Mouse (Mus musculus): ENCODE measurements at regions not wholly inside any gene's neighbourhood (a gene's known extent, or its start where the extent isn't known, plus 50 kb on each side); places are given as distances from the start of the nearest gene placed in this dataset.

DNA sequence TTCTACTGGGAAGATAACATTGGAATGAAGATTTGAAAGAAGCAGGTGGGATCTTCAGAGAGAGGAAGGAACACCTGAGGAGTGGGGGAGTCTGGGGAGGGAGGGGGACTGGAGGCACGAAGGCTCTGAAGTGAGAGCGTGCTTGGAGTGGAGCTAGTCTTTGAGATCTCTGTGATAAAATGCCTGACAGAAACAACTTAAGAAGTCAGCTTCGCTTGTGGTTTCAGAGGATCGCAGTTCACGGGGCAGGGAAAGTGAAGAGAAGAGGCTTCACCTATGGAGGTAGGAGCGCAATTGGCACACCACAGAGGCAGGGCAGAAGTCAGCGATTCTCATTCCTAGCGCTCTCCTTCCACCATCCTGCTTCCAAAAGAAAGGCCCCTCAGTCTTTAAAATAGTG is 90.4 kb upstream of the Eomes start:
- 27% methylated on average over 8 of the region's 8 CpGs for WGBS (ENCODE audit: insufficient replicate concordance)
- Histone ChIP-seq H3K27ac (replicated peaks) (no peak overlapping the region), H3K4me1 (replicated peaks) (no peaks in the 10 kb centered on the region)

DNA sequence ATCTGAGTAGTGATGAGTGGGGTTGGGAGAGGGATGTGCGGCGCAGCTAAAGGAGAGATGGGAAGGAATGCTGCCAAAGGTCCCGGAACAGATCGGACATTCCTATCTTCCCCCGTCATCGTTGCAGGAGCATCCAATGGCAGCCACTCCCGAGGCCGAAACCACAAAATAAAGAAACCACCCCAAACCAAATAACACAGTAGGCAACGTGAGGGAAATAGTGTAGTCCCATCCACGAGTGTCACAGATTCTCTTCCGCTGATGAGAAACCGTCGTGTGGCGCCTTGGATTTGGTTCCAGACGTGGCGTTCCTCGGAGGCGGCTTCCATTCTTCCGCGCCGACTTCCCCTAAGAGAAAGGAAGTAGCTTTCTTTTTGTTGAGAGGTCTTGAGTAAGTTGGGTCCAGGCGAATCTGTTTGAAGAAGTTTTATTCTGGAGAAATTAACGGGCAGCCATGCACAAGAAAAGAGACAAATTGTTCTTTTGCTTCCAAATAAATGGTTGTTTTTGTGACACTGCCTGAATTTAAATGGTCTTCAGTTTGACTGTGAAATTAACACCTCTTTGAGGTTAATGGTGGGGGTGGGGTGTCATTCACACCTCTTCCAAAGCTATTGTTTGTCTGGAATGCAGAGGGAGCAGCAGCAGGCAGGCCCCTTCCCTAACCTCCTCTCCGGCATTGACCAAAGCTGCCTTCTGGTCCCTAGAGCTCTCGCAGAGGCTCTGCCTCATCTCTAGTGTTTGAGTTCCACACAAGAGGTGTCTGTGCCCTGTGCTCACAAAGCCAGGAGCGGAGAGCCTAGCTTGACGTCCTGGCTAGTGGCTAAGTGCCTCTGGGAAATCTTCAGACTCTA is 88.3 kb upstream of the Eomes start:
- 10% methylated on average over 27 of the region's 27 CpGs for WGBS (ENCODE audit: insufficient replicate concordance)
- Histone ChIP-seq H3K4me3 (replicated peaks) (peak overlapping the region; percentile 20), H3K36me3 (replicated peaks) (no peaks in the 10 kb centered on the region), H3K4me1 (replicated peaks) (no peaks in the 10 kb centered on the region), H3K27me3 (peaks cover 32% of the 10 kb centered on the region), H3K4me2 (peak overlapping the region; percentile 33), H3K27ac (replicated peaks) (no peak overlapping the region), H3K9ac (no peak overlapping the region), H3K9me3 (replicated peaks) (no peaks in the 10 kb centered on the region)
- ATAC-seq (ENCODE audit: insufficient read depth) = no peak

More for the DNA sequence above, 90.4 kb upstream of the Eomes start:
- Histone ChIP-seq H3K9me3 (replicated peaks) (no peaks in the 10 kb centered on the region), H3K4me2 (no peak overlapping the region), H3K27me3 (peaks cover 32% of the 10 kb centered on the region), H3K4me3 (replicated peaks) (no peak overlapping the region), H3K36me3 (replicated peaks) (no peaks in the 10 kb centered on the region), H3K9ac (no peak overlapping the region)
- no peak for ATAC-seq (ENCODE audit: insufficient read depth)

DNA sequence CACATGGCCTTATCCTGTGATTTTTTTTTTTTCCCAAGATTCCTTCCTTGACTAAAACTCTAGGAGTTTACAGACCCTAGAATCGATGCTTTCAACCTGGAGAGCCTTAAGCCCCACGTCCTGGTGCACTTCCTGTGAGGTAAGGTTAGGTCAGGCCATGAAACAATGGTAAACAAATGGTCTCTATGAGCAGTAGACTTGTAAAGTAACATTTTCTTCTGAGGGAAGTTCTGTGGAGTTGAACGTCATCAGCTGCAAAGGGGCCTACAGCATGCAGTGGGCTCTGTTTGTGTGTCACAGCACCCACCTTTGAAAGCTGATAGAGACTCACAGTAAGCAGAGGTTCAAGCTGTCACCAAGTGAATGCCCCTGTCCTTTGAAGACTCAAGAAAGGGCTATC is 87.3 kb upstream of the Eomes start:
- no peaks in the 10 kb centered on the region for H3K4me1 ChIP-seq (replicated peaks)
- H3K27me3 ChIP-seq = peaks cover 32% of the 10 kb centered on the region
- H3K4me2 ChIP-seq = no peak overlapping the region
- H3K4me3 ChIP-seq (replicated peaks) = no peak overlapping the region
- no peak for ATAC-seq (ENCODE audit: insufficient read depth)
- no peaks in the 10 kb centered on the region for H3K36me3 ChIP-seq (replicated peaks)
- H3K9me3 ChIP-seq (replicated peaks) = no peaks in the 10 kb centered on the region
- 51% methylated on average over 3 of the region's 3 CpGs for WGBS (ENCODE audit: insufficient replicate concordance)
- no peak overlapping the region for H3K9ac ChIP-seq
- no peak overlapping the region for H3K27ac ChIP-seq (replicated peaks)

DNA sequence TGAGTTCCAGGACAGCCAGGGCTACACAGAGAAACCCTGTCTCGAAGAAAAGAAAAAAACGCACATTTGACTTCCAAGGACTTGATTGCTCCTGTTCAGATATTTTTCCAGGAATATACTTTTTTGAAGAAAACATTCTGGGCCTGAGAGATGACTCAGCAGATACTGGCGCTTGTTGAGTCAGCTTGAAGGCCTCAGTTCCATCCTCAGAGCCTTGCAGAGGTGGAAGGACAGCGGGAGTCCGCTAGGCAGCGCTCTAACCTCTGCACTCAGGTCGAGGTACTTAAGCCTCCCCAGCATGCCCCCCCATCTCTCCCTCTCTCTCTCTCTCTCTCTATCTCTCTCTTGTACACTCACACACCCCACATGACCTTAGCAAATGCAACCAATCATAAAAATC is 86.3 kb upstream of the Eomes start:
- WGBS (ENCODE audit: insufficient replicate concordance) = 60% methylated on average over 7 of the region's 7 CpGs
- H3K9ac ChIP-seq = no peak overlapping the region

DNA sequence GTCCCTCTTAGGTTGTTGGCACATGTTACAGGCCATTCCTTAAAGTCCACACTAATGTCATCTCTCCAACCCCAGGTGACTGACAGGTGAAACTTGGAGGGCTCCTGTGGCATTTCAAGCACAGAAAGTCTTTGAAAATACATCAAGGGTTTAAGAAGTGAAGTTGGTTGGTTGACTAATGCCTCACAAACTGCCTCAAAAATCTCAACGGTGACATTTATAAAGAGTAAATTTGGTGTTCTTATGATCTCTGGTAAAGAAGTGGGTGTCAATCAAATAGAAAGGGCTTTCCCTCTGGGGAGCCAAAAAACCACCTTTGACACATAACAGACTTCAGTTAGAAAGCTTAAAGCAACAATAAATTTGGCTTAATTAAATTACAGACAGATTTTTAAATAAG is 85.2 kb upstream of the Eomes start:
- no peak for ATAC-seq (ENCODE audit: insufficient read depth)
- Histone ChIP-seq H3K9me3 (replicated peaks) (no peaks in the 10 kb centered on the region), H3K27ac (replicated peaks) (no peak overlapping the region), H3K4me1 (replicated peaks) (no peaks in the 10 kb centered on the region), H3K27me3 (peaks cover 28% of the 10 kb centered on the region), H3K9ac (no peak overlapping the region), H3K36me3 (replicated peaks) (no peaks in the 10 kb centered on the region), H3K4me2 (no peak overlapping the region), H3K4me3 (replicated peaks) (no peak overlapping the region)
- WGBS (ENCODE audit: insufficient replicate concordance) = 63% methylated on average over 1 of the region's 1 CpGs

More for the DNA sequence above, 86.3 kb upstream of the Eomes start:
- ATAC-seq (ENCODE audit: insufficient read depth) = no peak
- Histone ChIP-seq H3K27ac (replicated peaks) (no peak overlapping the region), H3K36me3 (replicated peaks) (no peaks in the 10 kb centered on the region), H3K9me3 (replicated peaks) (no peaks in the 10 kb centered on the region), H3K4me2 (no peak overlapping the region), H3K4me1 (replicated peaks) (no peaks in the 10 kb centered on the region), H3K27me3 (peaks cover 32% of the 10 kb centered on the region), H3K4me3 (replicated peaks) (no peak overlapping the region)

DNA sequence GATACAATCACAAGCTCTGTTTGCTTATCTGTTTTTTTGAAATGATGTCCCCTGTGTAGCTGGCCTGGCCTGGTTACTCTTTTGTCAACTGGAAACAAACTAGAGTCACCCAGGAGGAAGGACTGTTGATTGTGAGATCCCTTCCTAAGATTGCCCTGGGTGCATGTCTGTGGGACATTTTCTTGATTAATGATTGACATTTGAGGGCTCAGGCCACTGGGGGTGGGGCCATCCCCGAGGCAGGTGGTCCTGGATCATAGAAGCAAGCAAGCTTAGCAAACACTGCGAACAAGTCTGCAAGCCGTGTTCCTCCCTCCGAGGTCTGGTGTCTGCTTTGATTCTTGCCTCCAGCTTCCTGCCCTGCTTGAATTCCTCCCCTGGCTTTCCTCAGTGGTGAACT is 84.4 kb upstream of the Eomes start:
- peaks cover 21% of the 10 kb centered on the region for H3K27me3 ChIP-seq
- ATAC-seq (ENCODE audit: insufficient read depth) = no peak
- H3K27ac ChIP-seq (replicated peaks) = no peak overlapping the region
- 45% methylated on average over 4 of the region's 4 CpGs for WGBS (ENCODE audit: insufficient replicate concordance)
- no peak overlapping the region for H3K4me2 ChIP-seq
- H3K4me3 ChIP-seq (replicated peaks) = no peak overlapping the region
- no peaks in the 10 kb centered on the region for H3K4me1 ChIP-seq (replicated peaks)
- no peaks in the 10 kb centered on the region for H3K9me3 ChIP-seq (replicated peaks)
- no peaks in the 10 kb centered on the region for H3K36me3 ChIP-seq (replicated peaks)
- no peak overlapping the region for H3K9ac ChIP-seq

DNA sequence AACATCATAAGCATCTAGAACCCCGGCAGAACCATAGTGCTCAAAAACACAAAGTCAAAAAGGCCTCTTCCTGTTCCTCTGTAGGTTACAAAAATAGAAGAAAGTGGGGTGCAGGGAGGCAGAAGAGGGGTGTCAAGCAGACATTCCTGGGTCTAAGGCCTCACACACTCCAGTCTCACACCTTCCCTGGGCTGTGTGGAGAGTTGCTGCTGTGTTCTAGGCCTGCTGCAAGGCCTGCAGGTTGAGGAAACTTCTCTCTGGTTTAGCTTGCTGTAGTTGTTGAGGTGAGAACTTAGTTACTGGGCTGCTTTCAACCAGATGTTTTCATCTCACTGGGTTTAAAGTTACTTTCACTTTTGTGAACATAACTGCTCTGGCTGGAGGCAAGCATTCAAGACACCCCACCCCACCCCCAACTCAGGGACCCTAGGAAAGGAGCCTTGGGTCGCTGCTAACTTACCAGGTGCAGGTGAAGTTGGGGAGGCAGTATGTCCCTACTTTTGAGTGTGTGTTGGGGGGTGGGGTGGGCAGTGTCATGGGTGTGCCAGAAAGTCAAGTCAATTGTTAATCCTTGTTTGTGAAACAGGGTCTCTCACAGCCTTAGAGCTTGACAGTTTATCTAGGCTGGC is 81.5 kb upstream of the Eomes start:
- Histone ChIP-seq H3K4me1 (replicated peaks) (no peaks in the 10 kb centered on the region), H3K27ac (replicated peaks) (no peak overlapping the region), H3K4me2 (no peak overlapping the region), H3K27me3 (no peaks in the 10 kb centered on the region), H3K9ac (no peak overlapping the region), H3K4me3 (replicated peaks) (no peak overlapping the region), H3K9me3 (replicated peaks) (no peaks in the 10 kb centered on the region), H3K36me3 (replicated peaks) (no peaks in the 10 kb centered on the region)
- no peak for ATAC-seq (ENCODE audit: insufficient read depth)
- WGBS (ENCODE audit: insufficient replicate concordance) = 32% methylated on average over 2 of the region's 2 CpGs

DNA sequence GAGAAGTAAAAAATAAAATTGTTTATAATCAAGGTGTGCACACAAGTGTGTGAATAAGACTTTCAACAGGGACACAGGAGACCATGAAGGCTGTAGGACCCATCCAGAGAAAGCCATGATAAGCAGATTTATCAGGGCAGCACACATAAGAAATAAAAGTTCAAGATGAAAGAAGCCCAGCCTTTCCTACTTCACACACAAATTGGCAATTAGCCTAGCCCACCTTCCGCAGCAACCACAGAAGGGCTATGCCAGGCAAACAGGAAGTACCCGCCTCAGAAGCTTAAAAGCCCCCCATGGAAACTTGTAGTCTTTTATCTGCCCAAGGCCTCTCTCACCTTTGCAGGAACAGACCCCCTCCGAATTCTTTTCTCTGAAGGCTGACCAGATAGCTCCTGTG is 77.5 kb upstream of the Eomes start:
- Histone ChIP-seq H3K9ac (no peak overlapping the region), H3K9me3 (replicated peaks) (no peaks in the 10 kb centered on the region), H3K27ac (replicated peaks) (no peak overlapping the region), H3K36me3 (replicated peaks) (no peaks in the 10 kb centered on the region), H3K4me2 (no peak overlapping the region), H3K4me1 (replicated peaks) (no peaks in the 10 kb centered on the region), H3K27me3 (no peaks in the 10 kb centered on the region), H3K4me3 (replicated peaks) (no peak overlapping the region)
- no peak for ATAC-seq (ENCODE audit: insufficient read depth)
- 36% methylated on average over 3 of the region's 3 CpGs for WGBS (ENCODE audit: insufficient replicate concordance)

DNA sequence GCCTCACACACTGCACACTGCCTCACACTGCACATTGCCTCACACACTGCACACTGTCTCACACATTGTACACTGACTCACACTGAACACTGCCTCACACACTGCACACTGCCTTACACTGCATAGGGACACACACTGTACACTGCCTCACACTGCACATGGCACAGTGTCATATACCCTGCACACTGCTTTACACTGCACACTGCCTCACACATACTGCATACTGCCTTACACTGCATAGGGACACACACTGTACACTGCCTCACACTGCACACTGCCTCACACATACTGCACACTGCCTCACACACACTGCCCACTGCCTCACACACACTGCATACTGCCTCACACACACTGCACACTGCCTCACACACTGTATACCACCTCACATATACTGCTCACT is 76.8 kb upstream of the Eomes start:
- no peaks in the 10 kb centered on the region for H3K4me1 ChIP-seq (replicated peaks)
- no peaks in the 10 kb centered on the region for H3K36me3 ChIP-seq (replicated peaks)
- no peak overlapping the region for H3K4me2 ChIP-seq
- H3K9me3 ChIP-seq (replicated peaks) = no peaks in the 10 kb centered on the region
- H3K4me3 ChIP-seq (replicated peaks) = no peak overlapping the region
- no peaks in the 10 kb centered on the region for H3K27me3 ChIP-seq
- no peak for ATAC-seq (ENCODE audit: insufficient read depth)
- H3K9ac ChIP-seq = no peak overlapping the region
- no peak overlapping the region for H3K27ac ChIP-seq (replicated peaks)

DNA sequence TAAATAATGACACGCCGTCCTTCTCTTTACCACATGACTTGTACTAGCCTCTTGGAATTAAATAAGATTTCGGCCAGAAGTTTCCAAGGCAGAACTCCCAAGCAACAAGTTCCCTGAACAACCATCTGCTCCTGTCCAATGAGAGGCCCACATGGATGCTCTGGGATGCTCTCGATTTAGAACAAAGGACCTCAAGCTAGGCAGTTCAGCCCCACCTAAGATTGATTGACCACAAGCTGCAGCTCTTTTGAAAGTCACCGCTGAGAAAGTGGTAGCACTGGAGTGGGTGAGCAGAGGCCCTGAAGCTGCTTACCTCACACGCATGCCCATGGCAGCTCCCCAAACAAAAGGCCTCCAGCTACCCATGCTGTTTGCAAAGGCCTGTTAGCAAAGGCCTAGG is 73.1 kb upstream of the Eomes start:
- 53% methylated on average over 6 of the region's 6 CpGs for WGBS (ENCODE audit: insufficient replicate concordance)
- Histone ChIP-seq H3K4me1 (replicated peaks) (no peaks in the 10 kb centered on the region), H3K4me3 (replicated peaks) (no peak overlapping the region), H3K9me3 (replicated peaks) (no peaks in the 10 kb centered on the region), H3K4me2 (no peak overlapping the region), H3K27ac (replicated peaks) (no peak overlapping the region), H3K36me3 (replicated peaks) (no peaks in the 10 kb centered on the region), H3K27me3 (no peaks in the 10 kb centered on the region), H3K9ac (no peak overlapping the region)
- ATAC-seq (ENCODE audit: insufficient read depth) = no peak

DNA sequence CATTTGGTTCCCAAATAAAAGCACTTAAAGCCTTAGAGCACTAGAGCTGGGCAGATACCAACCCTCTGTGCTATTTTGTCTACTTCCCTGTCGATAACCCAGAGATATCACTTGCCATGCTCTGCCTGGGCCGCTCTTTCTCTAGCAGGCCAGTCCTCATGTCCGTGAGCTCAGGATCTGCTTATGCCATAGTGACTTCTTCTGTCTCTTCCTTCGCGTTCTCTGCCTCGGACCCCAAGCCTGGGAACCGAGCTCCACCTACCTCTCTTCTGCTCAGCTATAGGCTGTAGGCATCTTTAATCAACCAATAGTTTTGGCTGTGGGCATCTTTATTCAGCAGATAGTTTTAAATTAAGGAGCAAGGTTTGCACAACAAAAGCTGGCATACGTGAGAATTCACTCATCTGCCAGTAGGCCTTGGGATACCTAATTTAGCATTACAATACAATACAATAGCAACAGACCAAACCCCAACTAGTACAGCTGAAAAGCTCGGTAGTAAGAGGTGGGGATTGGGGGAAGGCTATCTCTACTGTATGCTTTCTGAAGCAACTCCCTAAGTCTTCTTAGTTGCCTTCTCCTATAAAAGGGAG is 72.0 kb upstream of the Eomes start:
- Histone ChIP-seq H3K4me3 (replicated peaks) (no peak overlapping the region), H3K36me3 (replicated peaks) (no peaks in the 10 kb centered on the region), H3K27me3 (no peaks in the 10 kb centered on the region), H3K9me3 (replicated peaks) (no peaks in the 10 kb centered on the region), H3K4me2 (no peak overlapping the region), H3K9ac (no peak overlapping the region), H3K27ac (replicated peaks) (no peak overlapping the region), H3K4me1 (replicated peaks) (no peaks in the 10 kb centered on the region)
- ATAC-seq (ENCODE audit: insufficient read depth) = no peak
- WGBS (ENCODE audit: insufficient replicate concordance) = 64% methylated on average over 9 of the region's 9 CpGs

All from liver, embryonic 15.5 days (tissue).